Mouse (Mus musculus) liver, embryonic 14.5 days (tissue): ENCODE results near the gene Sec16b. TPM values are rescaled to one million over a fixed set of nuclear protein-coding genes. Genes with fewer than 3 reads are reported as not detected.

Experiments
- ATAC-seq: fragments of 200-750 bp; cut with Nextera tagmentation; 2 replicates; pipeline ENCODE4 v1.8.0; 2017; ENCODE audit warnings: moderate number of reproducible peaks, mild to moderate bottlenecking, moderate library complexity; ENCODE audit not compliant: insufficient read depth
- DNase-seq, 3 experiments: peaks; one replicate each; pipeline ENCODE4 v3.0.0-alpha.2; 2012 to 2013; ENCODE audit warnings: low read depth in 3 of 3, low spot score in 3 of 3
- H3K27ac ChIP-seq: fragments of 300-500 bp; sonication (generic); 2 replicates; pipeline ENCODE4 v1.5.1; 2014; ENCODE audit warnings: moderate library complexity, mild to moderate bottlenecking, control low read depth, inconsistent platforms
- H3K27me3 ChIP-seq: fragments of 300-500 bp; sonication (generic); 2 replicates; pipeline ENCODE4 v1.6.1; 2014; ENCODE audit warnings: mild to moderate bottlenecking, low read length, moderate library complexity; ENCODE audit not compliant: control insufficient read depth, insufficient read depth
- H3K36me3 ChIP-seq: fragments of 300-500 bp; sonication (generic); replicated peaks from 2 replicates; pipeline ENCODE4 v1.6.1; 2014; ENCODE audit warnings: low read depth; ENCODE audit not compliant: control insufficient read depth, insufficient read depth
- H3K4me1 ChIP-seq, 2 experiments: fragments of 200-500 bp in 1 of 2; fragments of 300-500 bp in 1 of 2; sonication (generic) in 1 of 2; replicated peaks; 2 replicates each; pipeline ENCODE4 v1.6.1; 2012 to 2014; ENCODE audit warnings: antibody characterized with exemption in 1 of 2, inconsistent platforms in 1 of 2, low read length in 1 of 2; ENCODE audit not compliant: control insufficient read depth in 2 of 2, insufficient read depth in 2 of 2
- H3K4me2 ChIP-seq: fragments of 300-500 bp; sonication (generic); 2 replicates; pipeline ENCODE4 v1.6.1; 2014; ENCODE audit warnings: low read depth, mild to moderate bottlenecking, control low read depth, moderate library complexity
- H3K4me3 ChIP-seq, 2 experiments: fragments of 200-500 bp in 1 of 2; fragments of 300-500 bp in 1 of 2; sonication (generic) in 1 of 2; 2 replicates each; pipeline ENCODE4 v1.5.1; 2012 to 2014; ENCODE audit warnings: low read depth in 2 of 2, low read length in 2 of 2, mild to moderate bottlenecking in 2 of 2, control low read depth in 1 of 2, inconsistent platforms in 1 of 2, moderate library complexity in 1 of 2; ENCODE audit not compliant: insufficient read depth in 1 of 2
- H3K9ac ChIP-seq: fragments of 300-500 bp; sonication (generic); replicated peaks from 2 replicates; pipeline ENCODE4 v1.6.1; 2014; ENCODE audit warnings: mild to moderate bottlenecking, control low read depth, moderate library complexity
- H3K9me3 ChIP-seq: fragments of 300-500 bp; sonication (generic); 2 replicates; pipeline ENCODE4 v1.6.1; 2016; ENCODE audit warnings: low read length, mixed read lengths; ENCODE audit not compliant: control insufficient read depth
- CTCF ChIP-seq: IDR thresholded peaks from 2 replicates; pipeline ENCODE4 v1.5.1; 2016; ENCODE audit warnings: antibody characterized with exemption, low read depth, control low read depth
- EP300 ChIP-seq: IDR thresholded peaks from 2 replicates; pipeline ENCODE4 v1.6.1; 2016; ENCODE audit warnings: antibody characterized with exemption, low read depth
- WGBS: fragments of 180-500 bp; shearing (Covaris S2); extraction: QIAGEN DNeasy Blood & Tissue Kit; methylation state at CpG from one replicate; pipeline ENCODE4 v1.1.7; 2014; ENCODE audit not compliant: insufficient replicate concordance; 5-methylcytosine and 5-hydroxymethylcytosine counted together
- polyA plus RNA-seq, 2 experiments: library from polyadenylated mRNA; depleted of rRNA in 1 of 2; stranded (reverse) in 1 of 2; unstranded in 1 of 2; fragments of >200 nt; fragmentation: Nextera tagmentation in 1 of 2; extraction: Ambion mirVana in 1 of 2; gene quantifications; 2 replicates each; pipeline versions ENCODE4 v1.2.1 to v1.2.3; 2012 to 2014

The Sec16b gene
- polyA plus RNA-seq, 2 experiments: 3.0 to 5.1 TPM

- 70% methylated on average over 8 of the region's 8 CpGs for WGBS
- no peak for ATAC-seq
- no peaks in the 10 kb centered on the region for H3K9me3 ChIP-seq
- DNase-seq: no peak
- H3K36me3 ChIP-seq: no peaks in the 10 kb centered on the region
- no peak overlapping the region for H3K4me2 ChIP-seq
- no peak overlapping the region for H3K4me3 ChIP-seq
- H3K4me1 ChIP-seq: no peaks in the 10 kb centered on the region
- H3K27me3 ChIP-seq: no peaks in the 10 kb centered on the region
- no peak overlapping the region for H3K27ac ChIP-seq
- no peak for TF ChIP-seq EP300
- no peak for TF ChIP-seq CTCF
- no peak overlapping the region for H3K9ac ChIP-seq
Measured at GRCm38 (mm10) chr1:157545056-157545455, 38.5 kb downstream of the Sec16b start.

GRCm38 (mm10) chr1:157547658-157548057 lies 41.1 kb downstream of the Sec16b start:
- no peaks in the 10 kb centered on the region for H3K36me3 ChIP-seq
- WGBS: 35% methylated on average over 5 of the region's 5 CpGs
- H3K4me2 ChIP-seq: no peak overlapping the region
- H3K9ac ChIP-seq: no peak overlapping the region
- no peak for TF ChIP-seq EP300
- no peak for TF ChIP-seq CTCF
- no peaks in the 10 kb centered on the region for H3K27me3 ChIP-seq
- H3K4me3 ChIP-seq: no peak overlapping the region
- ATAC-seq: no peak
- H3K27ac ChIP-seq: no peak overlapping the region
- H3K9me3 ChIP-seq: no peaks in the 10 kb centered on the region; the same call in 1 of the 2 replicates
- DNase-seq: no peak
- H3K4me1 ChIP-seq: no peaks in the 10 kb centered on the region

DNA sequence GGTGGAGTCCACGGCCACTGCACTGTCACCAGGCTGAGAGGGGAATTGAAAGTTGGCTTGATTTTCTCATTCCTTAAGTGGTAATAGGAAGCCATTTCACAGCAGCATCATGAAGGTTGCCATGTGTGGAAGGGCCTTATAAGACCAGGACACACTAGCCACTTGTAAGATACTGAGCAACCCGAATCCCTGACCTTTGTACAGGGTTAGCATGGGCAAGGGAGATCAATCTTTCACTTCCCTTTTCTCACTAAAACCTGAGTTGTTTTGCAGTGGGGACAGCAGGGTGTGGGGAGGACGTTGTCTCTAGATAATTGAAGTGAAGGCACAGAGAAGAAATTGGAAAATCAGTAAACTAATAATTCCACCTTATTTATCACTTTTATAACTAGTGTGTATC lies 43.2 kb downstream of the Sec16b start:
- DNase-seq (no peak), ATAC-seq (no peak)
- no peak overlapping the region for H3K27ac ChIP-seq
- TF ChIP-seq CTCF (no peak), EP300 (no peak)
- H3K4me1 ChIP-seq: no peaks in the 10 kb centered on the region
- H3K9me3 ChIP-seq: no peaks in the 10 kb centered on the region; the same call in 1 of the 2 replicates
- H3K4me3 ChIP-seq: no peak overlapping the region
- 22% methylated on average over 3 of the region's 3 CpGs for WGBS
- no peak overlapping the region for H3K4me2 ChIP-seq
- H3K27me3 ChIP-seq: no peaks in the 10 kb centered on the region
- H3K9ac ChIP-seq: no peak overlapping the region
- no peaks in the 10 kb centered on the region for H3K36me3 ChIP-seq

DNA sequence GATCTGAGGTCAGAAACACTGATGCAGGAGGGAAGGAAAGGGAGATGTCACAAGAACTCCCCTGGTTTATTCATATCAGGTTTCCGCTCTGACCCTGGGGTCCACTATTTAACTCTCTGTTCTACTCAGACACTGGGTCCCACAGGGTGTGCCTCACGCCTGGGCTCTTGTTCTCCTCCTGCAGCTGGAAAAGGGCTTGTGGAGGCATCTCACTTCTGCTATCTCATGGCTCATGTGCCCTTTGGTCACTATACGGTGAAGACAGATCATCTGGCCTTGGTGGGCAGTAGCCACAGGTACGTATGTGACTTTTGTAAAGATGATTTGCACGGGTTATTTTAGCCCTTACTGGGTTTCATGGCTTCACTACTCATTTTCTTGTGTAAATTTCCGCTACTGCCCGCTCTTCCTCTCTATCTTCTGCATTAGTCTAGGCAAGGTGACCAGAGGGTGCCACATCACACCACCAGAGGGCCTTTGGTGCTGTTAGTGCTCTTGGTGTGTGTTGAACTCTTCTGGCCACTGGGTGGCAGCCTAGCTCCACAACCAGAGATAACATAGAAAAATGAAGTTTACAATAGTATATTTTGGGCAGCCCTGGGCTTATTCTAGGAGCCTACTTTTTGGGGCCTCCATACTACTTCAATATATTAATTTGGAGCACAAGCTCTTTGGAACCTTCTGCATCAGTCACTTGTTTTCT lies 46.4 kb downstream of the Sec16b start:
- no peak overlapping the region for H3K27ac ChIP-seq
- no peaks in the 10 kb centered on the region for H3K27me3 ChIP-seq
- ATAC-seq (0 out of 2 replicates have a peak, but pooled peaks have one; percentile 36), DNase-seq (peak in 2 of 3 experiments; percentile 11 to 17)
- no peaks in the 10 kb centered on the region; the same call in 1 of the 2 replicates for H3K9me3 ChIP-seq
- no peak overlapping the region for H3K9ac ChIP-seq
- no peak overlapping the region for H3K4me2 ChIP-seq
- H3K36me3 ChIP-seq: no peaks in the 10 kb centered on the region
- WGBS: 58% methylated on average over 7 of the region's 7 CpGs
- no peak overlapping the region for H3K4me3 ChIP-seq
- H3K4me1 ChIP-seq: no peaks in the 10 kb centered on the region
- TF ChIP-seq CTCF (peak; percentile 87), EP300 (no peak)

- Histone ChIP-seq H3K36me3 (no peaks in the 10 kb centered on the region), H3K27me3 (no peaks in the 10 kb centered on the region), H3K4me3 (no peak overlapping the region), H3K9me3 (no peaks in the 10 kb centered on the region; the same call in 1 of the 2 replicates), H3K27ac (no peak overlapping the region), H3K4me2 (no peak overlapping the region), H3K9ac (no peak overlapping the region), H3K4me1 (no peaks in the 10 kb centered on the region)
- DNase-seq (no peak), ATAC-seq (no peak)
- WGBS: 27% methylated on average over 3 of the region's 3 CpGs
- TF ChIP-seq CTCF: no peak
- TF ChIP-seq EP300: no peak
Measured at GRCm38 (mm10) chr1:157554163-157554562, 47.6 kb downstream of the Sec16b start.
